Comparison of ENCODE assay signal across 13 mouse cellular contexts in the genomic region with DNA sequence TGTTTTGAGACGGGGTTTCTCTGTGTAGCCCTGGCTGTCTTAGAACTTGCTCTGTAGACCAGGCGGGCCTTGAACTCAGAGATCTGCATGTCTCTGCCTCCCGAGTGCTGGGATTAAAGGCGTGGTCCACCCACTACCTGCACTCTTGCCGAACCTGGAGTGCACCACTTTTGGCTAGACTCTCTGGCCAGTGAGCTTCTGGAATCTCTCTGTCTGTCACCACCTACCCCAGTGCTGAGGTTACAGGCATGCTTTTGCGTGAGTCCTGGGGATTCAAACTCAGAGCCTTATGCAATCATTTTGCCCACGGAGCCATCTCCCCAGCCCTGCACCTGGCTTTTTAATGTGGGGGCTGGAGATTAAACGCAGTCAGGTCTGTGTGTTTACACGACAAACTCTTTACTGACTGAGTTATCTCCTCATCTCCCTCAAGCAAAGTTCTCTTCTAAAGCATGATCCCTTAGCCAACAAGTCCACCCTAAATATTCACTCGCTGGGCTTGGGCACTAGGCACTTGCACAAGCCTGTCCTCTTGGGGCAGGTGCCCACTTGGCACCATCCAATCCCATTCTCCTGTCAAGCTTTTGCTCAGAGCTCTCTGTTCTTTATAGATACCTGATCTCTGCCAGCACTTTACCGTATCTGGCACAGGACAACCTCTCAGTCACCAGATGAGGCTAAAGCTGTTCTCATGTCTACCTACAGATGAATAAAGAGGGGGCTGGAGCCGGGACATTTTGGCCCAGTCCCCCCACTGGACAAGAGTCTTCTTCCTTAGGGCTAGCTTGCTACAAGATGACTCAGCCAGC.
"Had no signal": no experiment of that assay in that cellular context is flagged by ENCODE, and none has a peak within 500 bp of the region (broad histone marks: within the 10 kb centered on the region; RNA-seq: fewer than 3 reads in every experiment).

No protein-coding gene starts in this region.

- H3K9ac ChIP-seq: liver, embryonic 15.5 days; midbrain, embryonic 13.5 days; neural tube, embryonic 12.5 days; stomach, embryonic 15.5 days had no signal

- DNase-seq: kidney, adult 8-10 months; kidney, postnatal 25 days; layer of hippocampus, postnatal 36 days; lung, adult 2 months; lung, postnatal 36 days; right cerebral cortex, postnatal 14 days had no signal

- H3K27ac ChIP-seq: liver, embryonic 15.5 days; midbrain, embryonic 13.5 days; neural tube, embryonic 12.5 days; stomach, embryonic 15.5 days had no signal

- ATAC-seq: intestine, postnatal 0 days; lung, postnatal 0 days; midbrain, embryonic 13.5 days had no signal

- H3K36me3 ChIP-seq: liver, embryonic 15.5 days; midbrain, embryonic 13.5 days; neural tube, embryonic 12.5 days; stomach, embryonic 15.5 days had no signal

- H3K9me3 ChIP-seq: liver, embryonic 15.5 days; midbrain, embryonic 13.5 days; neural tube, embryonic 12.5 days; stomach, embryonic 15.5 days had no signal

- H3K27me3 ChIP-seq: stomach, embryonic 15.5 days had no signal

- H3K4me3 ChIP-seq: liver, embryonic 15.5 days; midbrain, embryonic 13.5 days; neural tube, embryonic 12.5 days; stomach, embryonic 15.5 days had no signal

- H3K4me2 ChIP-seq: liver, embryonic 11.5 days; liver, embryonic 15.5 days; midbrain, embryonic 13.5 days; neural tube, embryonic 12.5 days; stomach, embryonic 15.5 days had no signal
